Mouse (Mus musculus) thymus, postnatal 4 days (tissue): ENCODE results near the gene Dusp13.

Source experiments
- DNase-seq: peaks from one replicate; pipeline ENCODE4 v3.0.0; 2021

The Dusp13 gene

GRCm38 (mm10) chr14:21746846-21747245 is 4.1 kb downstream of the Dusp13 start:
- DNase-seq = no peak

GRCm38 (mm10) chr14:21746251-21746650 is 4.7 kb downstream of the Dusp13 start:
- DNase-seq = no peak

GRCm38 (mm10) chr14:21745149-21745548 is 5.8 kb downstream of the Dusp13 start:
- no peak for DNase-seq

GRCm38 (mm10) chr14:21744169-21744568 is 6.8 kb downstream of the Dusp13 start:
- DNase-seq = no peak

GRCm38 (mm10) chr14:21742441-21742840 is 8.5 kb downstream of the Dusp13 start:
- no peak for DNase-seq

- DNase-seq = peak; percentile 84
Measured at GRCm38 (mm10) chr14:21741786-21742185, 9.2 kb downstream of the Dusp13 start.

- DNase-seq = no peak
Measured at GRCm38 (mm10) chr14:21741314-21741713, 9.7 kb downstream of the Dusp13 start.

GRCm38 (mm10) chr14:21740345-21740744 is 10.6 kb downstream of the Dusp13 start:
- DNase-seq = no peak

- DNase-seq = no peak
Measured at GRCm38 (mm10) chr14:21733131-21733905, 17.7 kb downstream of the Dusp13 start.

- DNase-seq = no peak
Measured at GRCm38 (mm10) chr14:21729936-21730335, 21.0 kb downstream of the Dusp13 start.

GRCm38 (mm10) chr14:21729031-21729732 is 21.8 kb downstream of the Dusp13 start:
- DNase-seq = no peak

- no peak for DNase-seq
Measured at GRCm38 (mm10) chr14:21722021-21722698, 28.8 kb downstream of the Dusp13 start.

GRCm38 (mm10) chr14:21720430-21721205 is 30.4 kb downstream of the Dusp13 start:
- DNase-seq = no peak

- no peak for DNase-seq
Measured at GRCm38 (mm10) chr14:21719646-21720383, 31.2 kb downstream of the Dusp13 start.

GRCm38 (mm10) chr14:21714486-21714885 is 36.5 kb downstream of the Dusp13 start, which contains the start of gene Dupd1:
TSS of gene Dupd1 (minus strand) at chr14:21714576.
- no peak for DNase-seq

GRCm38 (mm10) chr14:21711231-21711630 is 39.8 kb downstream of the Dusp13 start:
- DNase-seq = no peak

- no peak for DNase-seq
Measured at GRCm38 (mm10) chr14:21709545-21709944, 41.4 kb downstream of the Dusp13 start.

- no peak for DNase-seq
Measured at GRCm38 (mm10) chr14:21706759-21707571, 44.0 kb downstream of the Dusp13 start.

GRCm38 (mm10) chr14:21705462-21705861 is 45.5 kb downstream of the Dusp13 start:
- DNase-seq = no peak

- DNase-seq = no peak
Measured at GRCm38 (mm10) chr14:21703255-21703654, 47.7 kb downstream of the Dusp13 start.

- no peak for DNase-seq
Measured at GRCm38 (mm10) chr14:21702691-21703090, 48.3 kb downstream of the Dusp13 start.
